In the genomic region with DNA sequence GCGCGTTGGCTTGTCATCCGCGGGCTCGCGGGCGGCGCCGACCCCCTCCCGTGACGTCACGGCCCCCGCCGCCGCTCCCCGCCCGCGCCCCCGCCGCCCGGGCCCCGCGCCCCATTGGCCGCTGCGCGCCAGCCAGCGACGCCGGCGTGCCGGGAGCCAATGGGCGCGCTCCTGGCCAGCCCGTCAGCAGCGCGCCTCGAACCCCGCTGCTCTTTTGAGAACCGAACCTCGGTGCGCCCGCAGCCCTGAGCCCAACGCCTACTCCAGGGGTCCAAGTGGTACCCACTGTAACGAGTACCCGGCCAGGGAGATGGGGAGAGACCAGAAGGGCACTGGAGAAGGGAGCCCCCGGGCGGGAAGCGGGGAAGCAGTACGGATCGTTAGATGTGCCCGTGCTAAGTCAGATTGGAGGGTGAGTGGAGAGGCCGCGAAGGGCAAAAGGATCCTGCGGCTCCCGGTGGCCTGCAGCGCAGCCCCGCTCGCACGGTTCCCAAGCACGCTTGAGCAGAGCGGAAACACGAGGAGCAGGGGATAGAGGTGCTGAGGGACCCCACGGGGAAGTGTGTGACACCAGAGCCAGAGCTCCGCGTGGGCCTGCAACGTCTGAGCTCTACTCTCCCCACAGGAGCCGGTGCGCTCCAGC, we compare ENCODE assay signal across 8 mouse cellular contexts. TPM values are rescaled to one million over a fixed set of nuclear protein-coding genes. Genes with fewer than 3 reads are reported as not detected.
DNase-seq lines count a peak whose midpoint lies in the region; ATAC-seq and TF ChIP-seq lines count a peak whose summit lies in the region.

No protein-coding gene starts in this region.

- no peak overlapping the region for H3K27ac ChIP-seq in thymus, adult 2 months (ENCODE audit: control insufficient read depth, insufficient read depth, low read length)
- H3K27ac ChIP-seq in hindbrain, embryonic 14.5 days = no peak overlapping the region
- H3K27ac ChIP-seq in midbrain, embryonic 15.5 days = peak overlapping the region; percentile 81

- no peaks in the 10 kb centered on the region for H3K36me3 ChIP-seq in thymus, adult 2 months (ENCODE audit: control insufficient read depth, insufficient read depth, low read length)
- no peaks in the 10 kb centered on the region for H3K36me3 ChIP-seq in hindbrain, embryonic 14.5 days (replicated peaks; ENCODE audit: control insufficient read depth, insufficient read depth)
- no peaks in the 10 kb centered on the region for H3K36me3 ChIP-seq in midbrain, embryonic 15.5 days (replicated peaks)

- TF ChIP-seq POLR2A in thymus, adult 2 months (IDR thresholded peaks at IDR 0.05; ENCODE audit: control insufficient read depth, extremely low read depth, insufficient read depth, low read length, poor library complexity) = no peak

- DNase-seq in thymus, adult 2 months = no peak
- no peak for DNase-seq in thymus, adult 18-20 months
- peak; percentile 79 for DNase-seq in embryo, embryonic 10 days (ENCODE audit: low spot score)
- DNase-seq in hindbrain, embryonic 14.5 days (ENCODE audit: low spot score) = peak; percentile 36
- DNase-seq in frontal cortex, postnatal 10 days (ENCODE audit: low spot score in 2 of 2) = no peak
- DNase-seq in spleen, adult 18-20 months = no peak
- no peak for DNase-seq in spleen, postnatal 4 days (ENCODE audit: low spot score in 2 of 2)

- H3K4me2 ChIP-seq in hindbrain, embryonic 14.5 days (replicated peaks) = peak overlapping the region; percentile 60
- peak overlapping the region; percentile 59 for H3K4me2 ChIP-seq in midbrain, embryonic 15.5 days

- H3K4me3 ChIP-seq in thymus, adult 2 months (ENCODE audit: control insufficient read depth, insufficient read depth, low read length) = peak overlapping the region; percentile 30
- H3K4me3 ChIP-seq in hindbrain, embryonic 14.5 days (replicated peaks; ENCODE audit: low read length) = peak overlapping the region; percentile 33
- peak overlapping the region; percentile 49 for H3K4me3 ChIP-seq in midbrain, embryonic 15.5 days

- peaks cover 9% of the 10 kb centered on the region for H3K4me1 ChIP-seq in thymus, adult 2 months (replicated peaks; ENCODE audit: control insufficient read depth, insufficient read depth, low read length)
- peaks cover 4% of the 10 kb centered on the region; the same call in 1 of the 2 replicates for H3K4me1 ChIP-seq in hindbrain, embryonic 14.5 days (replicated peaks; ENCODE audit: control insufficient read depth, insufficient read depth, low read length)
- H3K4me1 ChIP-seq in midbrain, embryonic 15.5 days = peaks cover 30% of the 10 kb centered on the region

- WGBS in thymus, adult 2 months = 4% methylated on average over 65 of the region's 68 CpGs
- WGBS in hindbrain, embryonic 14.5 days = under 1% methylated on average over 46 of the region's 68 CpGs
- WGBS in midbrain, embryonic 15.5 days = under 1% methylated on average over 49 of the region's 68 CpGs

- H3K9me3 ChIP-seq in hindbrain, embryonic 14.5 days (ENCODE audit: control insufficient read depth, low read length) = no peaks in the 10 kb centered on the region
- no peaks in the 10 kb centered on the region for H3K9me3 ChIP-seq in midbrain, embryonic 15.5 days

- H3K27me3 ChIP-seq in thymus, adult 2 months (ENCODE audit: control insufficient read depth, insufficient read depth, low read length) = peaks cover 51% of the 10 kb centered on the region
- peaks cover 89% of the 10 kb centered on the region for H3K27me3 ChIP-seq in hindbrain, embryonic 14.5 days (ENCODE audit: control insufficient read depth, insufficient read depth, low read length)
- peaks cover 45% of the 10 kb centered on the region for H3K27me3 ChIP-seq in midbrain, embryonic 15.5 days (replicated peaks)

- ATAC-seq in hindbrain, embryonic 14.5 days (ENCODE audit: low FRiP score) = peak; percentile 64
- peak; percentile 83 for ATAC-seq in midbrain, embryonic 15.5 days (replicated peaks)

- peak overlapping the region; percentile 42; the same call in 1 of the 2 replicates for H3K9ac ChIP-seq in hindbrain, embryonic 14.5 days
- peak overlapping the region; percentile 36 for H3K9ac ChIP-seq in midbrain, embryonic 15.5 days

- TF ChIP-seq CTCF in thymus, adult 2 months (IDR thresholded peaks at IDR 0.05; ENCODE audit: borderline replicate concordance, control insufficient read depth, extremely low read depth, insufficient read depth, low read length, poor library complexity) = no peak

RNA-seq across cellular contexts. Expression of a gene that starts 0.6 kb away (rescaled TPM):
- not detected in 2 replicates for polyA plus RNA-seq in thymus, adult 2 months (2012; rRNA removed)
- 1.1 and 2.3 TPM in 2 replicates for polyA plus RNA-seq in hindbrain, embryonic 14.5 days (2014; fragmentation: Nextera tagmentation; extraction: Ambion mirVana)
- 7.8 and 8.5 TPM in 2 replicates for polyA plus RNA-seq in midbrain, embryonic 15.5 days (2015; fragmentation: Nextera tagmentation; extraction: Ambion mirVana)

Comparison
In these comparisons a context has a peak if more than half of its experiments do, and no peak if none do; other contexts are left out.
1. DNase-seq: peak in embryo, embryonic 10 days (single experiment) and hindbrain, embryonic 14.5 days (single experiment); none in thymus, adult 2 months (single experiment), thymus, adult 18-20 months (0 of 2), frontal cortex, postnatal 10 days (0 of 2), spleen, adult 18-20 months (0 of 2) and spleen, postnatal 4 days (0 of 2).
2. Peak in every context shown above with its lines, with median percentiles within 50 percentile points of each other: H3K4me3 ChIP-seq.